Mouse (Mus musculus): ENCODE results near the gene Slc30a4.

DNA sequence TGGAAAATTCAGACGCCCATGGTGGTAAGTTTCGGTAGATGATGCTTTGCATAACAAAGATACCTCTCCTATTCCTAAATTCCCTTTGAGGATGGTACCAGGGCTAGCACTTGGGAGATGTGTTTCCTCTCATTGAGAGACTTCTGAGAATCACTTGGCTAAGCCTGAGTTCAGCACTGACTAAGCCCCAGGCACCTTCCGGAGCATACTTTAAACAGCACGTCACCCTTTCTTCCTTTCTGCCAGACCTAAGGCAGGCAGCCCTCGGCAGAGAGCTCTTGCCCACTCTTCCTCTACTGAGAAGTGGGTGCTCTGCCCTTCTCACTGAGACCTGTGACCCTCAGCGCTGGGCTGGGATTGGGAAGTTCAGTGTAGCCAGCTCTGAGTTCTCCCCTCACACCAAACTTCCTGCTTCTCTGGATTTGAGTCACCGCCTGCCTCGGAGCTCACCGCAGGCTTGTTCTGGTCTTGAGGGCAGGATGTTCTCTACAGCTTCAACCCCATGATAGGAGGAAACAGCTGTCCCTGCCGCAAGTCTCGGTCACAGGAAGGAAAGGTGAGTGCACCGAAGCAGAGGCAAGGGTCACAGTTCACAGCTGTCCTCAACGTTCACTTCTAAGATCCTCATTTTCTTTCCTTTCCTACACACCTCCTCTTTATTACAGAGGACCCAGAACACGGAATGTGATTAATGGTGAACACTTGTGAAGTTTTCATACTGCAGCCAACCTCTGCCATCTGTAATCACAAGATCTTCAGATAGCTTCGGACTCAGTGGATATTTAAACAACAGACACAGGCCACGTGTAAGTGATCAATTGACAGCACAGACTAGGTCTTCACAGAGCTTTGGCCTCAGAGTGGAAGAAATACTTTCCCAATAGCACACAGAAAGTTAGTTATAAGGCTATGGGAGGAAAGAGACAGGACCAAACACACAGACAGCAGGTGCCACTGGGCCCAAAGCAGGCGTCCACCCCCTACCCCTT is 50.1 kb downstream of the Slc30a4 start:
- TF ChIP-seq CTCF (conservative IDR thresholded peaks at IDR 0.05; ENCODE audit: insufficient read depth, insufficient read length, low read depth, low read length): no peak
- TF ChIP-seq POLR2A (IDR thresholded peaks at IDR 0.05; ENCODE audit: low read depth, low read length): no peak

All from kidney, adult 2 months (tissue).